Mouse (Mus musculus) intestine, embryonic 14.5 days (tissue): ENCODE measurements around the gene Plekhm2. TPM values are rescaled to one million over a fixed set of nuclear protein-coding genes. Genes with fewer than 3 reads are reported as not detected.

Source experiments
- ATAC-seq: fragments of 200-750 bp; cut with Nextera tagmentation; replicated peaks from 2 replicates; pipeline ENCODE4 v1.8.0; 2017; ENCODE audit warnings: low read depth, moderate number of reproducible peaks, moderate TSS enrichment, moderate library complexity; ENCODE audit not compliant: low FRiP score, low TSS enrichment
- DNase-seq: peaks from one replicate; pipeline ENCODE4 v3.0.0-alpha.2; 2018; ENCODE audit warnings: low spot score
- H3K27ac ChIP-seq: fragments of 300-500 bp; sonication (generic); 2 replicates; pipeline ENCODE4 v1.5.1; 2014; ENCODE audit warnings: low read depth, mild to moderate bottlenecking, control low read depth
- H3K27me3 ChIP-seq: fragments of 300-500 bp; sonication (generic); replicated peaks from 2 replicates; pipeline ENCODE4 v1.6.1; 2014; ENCODE audit warnings: low read length, control low read depth; ENCODE audit not compliant: control insufficient read depth, insufficient read depth
- H3K36me3 ChIP-seq: fragments of 300-500 bp; sonication (generic); 2 replicates; pipeline ENCODE4 v1.6.1; 2014; ENCODE audit warnings: low read length, control low read depth; ENCODE audit not compliant: control insufficient read depth, insufficient read depth
- H3K4me1 ChIP-seq: fragments of 300-500 bp; sonication (generic); replicated peaks from 2 replicates; pipeline ENCODE4 v1.6.1; 2014; ENCODE audit warnings: low read length, control low read depth, mixed read lengths; ENCODE audit not compliant: control insufficient read depth, insufficient read depth
- H3K4me2 ChIP-seq: fragments of 300-500 bp; sonication (generic); 2 replicates; pipeline ENCODE4 v1.6.1; 2014; ENCODE audit warnings: low read length
- H3K4me3 ChIP-seq: fragments of 300-500 bp; sonication (generic); 2 replicates; pipeline ENCODE4 v1.5.1; 2014; ENCODE audit warnings: low read depth, low read length, control low read depth, mixed read lengths
- H3K9ac ChIP-seq: fragments of 300-500 bp; sonication (generic); 2 replicates; pipeline ENCODE4 v1.6.1; 2014; ENCODE audit warnings: mild to moderate bottlenecking, low read length
- H3K9me3 ChIP-seq: fragments of 300-500 bp; sonication (generic); 2 replicates; pipeline ENCODE4 v1.6.1; 2016; ENCODE audit warnings: low read length, control low read depth; ENCODE audit not compliant: control insufficient read depth
- WGBS: fragments of 180-500 bp; shearing (Covaris S2); extraction: QIAGEN DNeasy Blood & Tissue Kit; methylation state at CpG from one replicate; pipeline ENCODE4 v1.1.7; 2014; 5-methylcytosine and 5-hydroxymethylcytosine counted together
- polyA plus RNA-seq: library from polyadenylated mRNA; unstranded; fragments of >200 nt; fragmentation: Nextera tagmentation; extraction: Ambion mirVana; gene quantifications from 2 replicates; pipeline ENCODE4 v1.2.1, GENCODE M21; 2014

The Plekhm2 gene
- polyA plus RNA-seq, 1 experiment from 2014 or later = 3.2 TPM

GRCm38 (mm10) chr4:141686525-141686924 is 21.8 kb upstream of the Plekhm2 start:
- Histone ChIP-seq H3K4me3 (no peak overlapping the region), H3K4me2 (no peak overlapping the region), H3K27ac (no peak overlapping the region), H3K9me3 (no peaks in the 10 kb centered on the region), H3K4me1 (no peaks in the 10 kb centered on the region), H3K36me3 (peaks cover 79% of the 10 kb centered on the region), H3K9ac (no peak overlapping the region), H3K27me3 (no peaks in the 10 kb centered on the region)
- whole genome bisulfite sequencing = 88% methylated on average over 8 of the region's 8 CpGs
- no peak for ATAC-seq
- no peak for DNase-seq

- no peak for DNase-seq
- peaks cover 74% of the 10 kb centered on the region for H3K36me3 ChIP-seq
- ATAC-seq = no peak
- H3K27me3 ChIP-seq = no peaks in the 10 kb centered on the region
- H3K4me2 ChIP-seq = no peak overlapping the region
- H3K4me3 ChIP-seq = no peak overlapping the region
- no peaks in the 10 kb centered on the region for H3K4me1 ChIP-seq
- H3K9me3 ChIP-seq = no peaks in the 10 kb centered on the region
- 87% methylated on average over 3 of the region's 3 CpGs for WGBS
- H3K27ac ChIP-seq = no peak overlapping the region
- no peak overlapping the region for H3K9ac ChIP-seq
These were observed 21.4 kb upstream of the Plekhm2 start for GRCm38 (mm10) chr4:141686093-141686492.

DNA sequence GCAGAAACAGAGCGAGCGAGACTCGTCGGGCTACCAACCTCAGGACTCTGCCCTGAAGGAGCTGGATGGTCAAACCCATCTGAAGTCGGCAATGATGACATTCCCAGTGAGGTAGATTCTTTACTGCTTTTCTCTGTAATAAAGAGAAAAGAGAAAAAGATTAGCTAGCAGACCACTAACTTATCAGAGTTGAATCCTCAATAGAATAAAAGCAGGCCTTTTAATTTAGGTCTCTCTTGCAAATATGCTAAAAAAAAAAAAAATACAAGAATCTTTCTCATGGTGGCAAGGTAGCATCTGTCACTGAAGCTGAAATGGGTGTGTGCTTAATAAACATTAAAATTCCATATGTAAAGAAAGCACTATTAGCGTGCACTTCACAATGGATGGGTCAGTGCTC is 20.8 kb upstream of the Plekhm2 start, which contains the start of gene Rsc1a1:
TSS of gene Rsc1a1 (minus strand) at position 101 of the 400 bp plus-strand sequence.
- no peaks in the 10 kb centered on the region for H3K4me1 ChIP-seq
- no peak within 1 kb of the TSS for H3K9ac ChIP-seq
- ATAC-seq = no peak
- no peaks in the 10 kb centered on the region for H3K27me3 ChIP-seq
- H3K4me2 ChIP-seq = no peak within 1 kb of the TSS
- H3K27ac ChIP-seq = no peak within 1 kb of the TSS
- no peak for DNase-seq
- peaks cover 68% of the 10 kb centered on the region for H3K36me3 ChIP-seq
- H3K9me3 ChIP-seq = no peaks in the 10 kb centered on the region
- no peak within 1 kb of the TSS for H3K4me3 ChIP-seq
- WGBS = 97% methylated on average over 6 of the region's 6 CpGs

GRCm38 (mm10) chr4:141682706-141683230 is 18.1 kb upstream of the Plekhm2 start:
- no peak overlapping the region for H3K4me2 ChIP-seq
- no peaks in the 10 kb centered on the region for H3K27me3 ChIP-seq
- WGBS = 80% methylated on average over 12 of the region's 12 CpGs
- no peak overlapping the region for H3K9ac ChIP-seq
- no peaks in the 10 kb centered on the region for H3K9me3 ChIP-seq
- H3K4me3 ChIP-seq = no peak overlapping the region
- no peaks in the 10 kb centered on the region for H3K4me1 ChIP-seq
- DNase-seq (no peak), ATAC-seq (no peak)
- peaks cover 49% of the 10 kb centered on the region for H3K36me3 ChIP-seq
- no peak overlapping the region for H3K27ac ChIP-seq

DNA sequence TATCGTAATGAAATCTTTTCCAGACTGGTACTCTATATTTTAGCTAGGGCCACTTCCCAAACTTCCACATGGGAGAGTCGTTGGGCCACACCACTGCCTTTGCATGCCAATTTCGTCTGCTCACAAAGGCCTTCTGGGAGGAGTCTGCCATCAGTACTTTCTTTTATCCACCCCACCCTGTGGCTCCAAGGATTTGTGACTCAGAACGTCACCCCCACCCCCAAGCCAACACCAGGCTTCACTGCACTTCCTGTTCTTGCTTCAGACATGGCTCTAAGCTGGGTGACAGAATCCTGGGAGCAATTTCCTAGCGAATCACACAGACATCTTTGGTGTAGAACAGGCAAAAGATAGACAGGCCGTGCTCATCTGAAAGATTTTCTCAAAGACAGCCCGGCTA is 17.1 kb upstream of the Plekhm2 start:
- ATAC-seq (no peak), DNase-seq (no peak)
- H3K9me3 ChIP-seq = no peaks in the 10 kb centered on the region
- no peak overlapping the region for H3K9ac ChIP-seq
- no peaks in the 10 kb centered on the region for H3K4me1 ChIP-seq
- H3K4me3 ChIP-seq = no peak overlapping the region
- H3K4me2 ChIP-seq = no peak overlapping the region
- no peak overlapping the region for H3K27ac ChIP-seq
- 72% methylated on average over 7 of the region's 7 CpGs for WGBS
- peaks cover 45% of the 10 kb centered on the region for H3K36me3 ChIP-seq
- no peaks in the 10 kb centered on the region for H3K27me3 ChIP-seq

- DNase-seq = no peak
- 53% methylated on average over 12 of the region's 12 CpGs for WGBS
- H3K9me3 ChIP-seq = no peaks in the 10 kb centered on the region
- H3K36me3 ChIP-seq = peaks cover 37% of the 10 kb centered on the region
- H3K4me2 ChIP-seq = no peak overlapping the region
- H3K4me1 ChIP-seq = no peaks in the 10 kb centered on the region
- no peaks in the 10 kb centered on the region for H3K27me3 ChIP-seq
- H3K4me3 ChIP-seq = no peak overlapping the region
- peak overlapping the region; percentile 1; the same call in 1 of the 2 replicates for H3K27ac ChIP-seq
- no peak overlapping the region for H3K9ac ChIP-seq
- ATAC-seq = no peak
These were observed 16.2 kb upstream of the Plekhm2 start for GRCm38 (mm10) chr4:141680892-141681291.

DNA sequence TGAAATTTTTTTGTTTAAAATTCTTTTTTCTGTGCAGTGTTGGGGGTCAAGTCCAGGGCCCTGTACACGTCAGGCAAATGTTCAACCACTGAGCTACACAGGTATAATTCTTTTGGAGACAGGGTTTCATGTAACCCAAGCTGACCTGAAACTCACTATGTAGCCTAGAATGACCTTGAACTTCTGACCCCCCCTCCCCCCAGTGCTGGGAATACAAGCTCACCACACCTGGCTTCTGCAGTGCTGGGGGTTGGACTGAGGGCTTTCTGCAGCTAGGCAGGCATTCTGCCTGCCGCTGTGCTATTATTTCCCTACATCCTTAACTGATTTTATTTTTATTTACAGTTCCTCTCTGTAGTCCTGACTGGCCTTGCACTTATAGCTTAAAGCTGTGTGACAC is 14.3 kb upstream of the Plekhm2 start:
- H3K27ac ChIP-seq = no peak overlapping the region
- no peak for DNase-seq
- H3K36me3 ChIP-seq = peaks cover 18% of the 10 kb centered on the region
- no peak overlapping the region for H3K9ac ChIP-seq
- no peaks in the 10 kb centered on the region for H3K27me3 ChIP-seq
- WGBS = 74% methylated on average over 2 of the region's 2 CpGs
- no peak for ATAC-seq
- H3K4me2 ChIP-seq = no peak overlapping the region
- no peaks in the 10 kb centered on the region for H3K4me1 ChIP-seq
- H3K4me3 ChIP-seq = no peak overlapping the region
- no peaks in the 10 kb centered on the region for H3K9me3 ChIP-seq

- Histone ChIP-seq H3K4me2 (no peak overlapping the region), H3K27me3 (no peaks in the 10 kb centered on the region), H3K9me3 (no peaks in the 10 kb centered on the region), H3K4me3 (no peak overlapping the region), H3K27ac (no peak overlapping the region), H3K36me3 (no peaks in the 10 kb centered on the region), H3K4me1 (0 out of 2 replicates have a peak, but pooled peaks cover under 1% of the 10 kb centered on the region), H3K9ac (no peak overlapping the region)
- DNase-seq (no peak), ATAC-seq (no peak)
- WGBS = 78% methylated on average over 5 of the region's 5 CpGs
These were observed 11.8 kb upstream of the Plekhm2 start for GRCm38 (mm10) chr4:141676462-141676979.

GRCm38 (mm10) chr4:141672325-141672724 is 7.6 kb upstream of the Plekhm2 start:
- ATAC-seq (no peak), DNase-seq (no peak)
- Histone ChIP-seq H3K36me3 (no peaks in the 10 kb centered on the region), H3K27ac (no peak overlapping the region), H3K4me3 (no peak overlapping the region), H3K27me3 (no peaks in the 10 kb centered on the region), H3K4me1 (0 out of 2 replicates have a peak, but pooled peaks cover 3% of the 10 kb centered on the region), H3K9ac (no peak overlapping the region), H3K4me2 (no peak overlapping the region), H3K9me3 (no peaks in the 10 kb centered on the region)
- 73% methylated on average over 13 of the region's 13 CpGs for WGBS
